Mouse (Mus musculus) cortical plate, adult 2 months (tissue): ENCODE data around the gene BC049762. TPM values are rescaled to one million over a fixed set of nuclear protein-coding genes. Genes with fewer than 3 reads are reported as not detected.

Source experiments
- H3K27ac ChIP-seq: fragments of 200-500 bp; 2 replicates; pipeline ENCODE4 v1.5.1; 2012; ENCODE audit warnings: low read length, control low read depth, inconsistent platforms; ENCODE audit not compliant: insufficient read depth
- H3K4me1 ChIP-seq: fragments of 200-500 bp; 2 replicates; pipeline ENCODE4 v1.6.1; 2011; ENCODE audit warnings: low read length; ENCODE audit not compliant: control insufficient read depth, insufficient read depth
- H3K4me3 ChIP-seq: fragments of 200-500 bp; 2 replicates; pipeline ENCODE4 v1.5.1; 2011; ENCODE audit warnings: mild to moderate bottlenecking, low read length, control low read depth; ENCODE audit not compliant: insufficient read depth
- CTCF ChIP-seq: fragments of 200-500 bp; IDR thresholded peaks from 2 replicates; pipeline ENCODE4 v1.5.1; 2011; ENCODE audit warnings: mild to moderate bottlenecking, control low read depth, low read length; ENCODE audit not compliant: insufficient read depth; ENCODE audit errors: extremely low read depth
- POLR2A ChIP-seq: fragments of 200-500 bp; IDR thresholded peaks from 2 replicates; pipeline ENCODE4 v1.6.1; 2011; ENCODE audit warnings: mild to moderate bottlenecking, low read length, control low read depth; ENCODE audit not compliant: insufficient read depth; ENCODE audit errors: extremely low read depth
- polyA plus RNA-seq: library from polyadenylated mRNA; depleted of rRNA; stranded (reverse); fragments of >200 nt; gene quantifications from 2 replicates; pipeline ENCODE4 v1.2.3, GENCODE M21; 2012; rRNA removed

The BC049762 gene
- polyA plus RNA-seq, 1 experiment, result not detected

- H3K4me1 ChIP-seq, result no peaks in the 10 kb centered on the region
- no peak within 1 kb of the TSS for H3K27ac ChIP-seq
- H3K4me3 ChIP-seq, result no peak within 1 kb of the TSS
- TF ChIP-seq POLR2A (no peak), CTCF (no peak)
These were observed 42.5 kb downstream of the BC049762 start, which contains the start of gene Gm12569 for GRCm38 (mm10) chr11:51220308-51220707. Gene Gm12569, plus strand, starts transcription at chr11:51220473.

DNA sequence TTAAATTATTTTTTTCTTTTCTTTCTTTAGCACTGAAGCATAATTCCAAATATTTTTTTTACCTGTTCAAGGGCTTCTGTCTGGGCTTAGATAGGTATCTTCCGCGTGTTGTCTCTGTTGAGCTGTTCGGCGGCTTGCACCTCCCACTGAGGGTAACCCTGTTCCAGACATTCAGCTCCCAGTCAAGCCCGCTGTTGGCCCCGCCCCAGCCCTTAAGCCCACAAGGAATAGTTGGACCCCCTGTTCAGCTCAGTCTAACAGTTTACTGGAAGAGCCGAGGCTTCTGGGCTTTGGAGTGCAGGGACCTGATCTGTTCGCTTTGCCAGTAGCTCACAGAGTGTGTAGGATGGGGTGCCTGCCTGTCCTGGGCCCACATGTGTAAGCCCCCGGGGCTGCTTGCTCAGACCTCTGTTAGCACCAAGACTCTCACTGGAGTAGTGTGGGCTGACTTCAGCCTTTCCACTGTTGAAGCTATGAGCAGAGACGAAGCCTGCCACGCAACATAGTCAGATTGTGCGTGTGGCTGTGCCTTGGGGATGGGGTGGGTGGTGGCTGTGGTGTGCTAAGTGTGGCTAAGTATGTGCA is 43.4 kb downstream of the BC049762 start:
- H3K4me1 ChIP-seq, result no peaks in the 10 kb centered on the region

DNA sequence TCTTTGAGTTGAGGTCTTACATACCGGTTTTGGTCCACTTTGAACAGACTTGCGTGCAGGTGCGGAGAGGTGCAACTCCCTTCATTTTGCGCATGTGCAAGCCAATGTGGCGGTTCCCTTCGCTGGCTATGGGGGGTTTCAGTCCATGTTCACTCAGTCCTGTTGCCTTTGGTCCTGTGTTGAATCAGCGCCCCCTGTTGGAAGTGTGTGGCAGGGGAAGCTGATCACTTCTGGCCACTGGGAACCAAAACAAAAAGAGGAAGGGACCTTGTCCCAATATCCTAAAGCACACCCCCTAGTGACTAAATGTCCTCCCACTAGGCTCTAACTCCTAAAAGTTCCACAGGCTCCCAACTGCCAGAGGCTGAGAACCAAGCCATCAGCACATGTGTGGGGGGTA is 48.8 kb downstream of the BC049762 start:
- no peak overlapping the region for H3K4me3 ChIP-seq
- TF ChIP-seq CTCF, result no peak
- TF ChIP-seq POLR2A, result no peak
- H3K4me1 ChIP-seq, result no peaks in the 10 kb centered on the region
- no peak overlapping the region for H3K27ac ChIP-seq

More for the DNA sequence above, 43.4 kb downstream of the BC049762 start:
- no peak for TF ChIP-seq CTCF
- TF ChIP-seq POLR2A, result no peak
- H3K27ac ChIP-seq, result no peak overlapping the region
- no peak overlapping the region for H3K4me3 ChIP-seq

- Histone ChIP-seq H3K27ac (no peak overlapping the region), H3K4me1 (no peaks in the 10 kb centered on the region), H3K4me3 (no peak overlapping the region)
- no peak for TF ChIP-seq POLR2A
- TF ChIP-seq CTCF, result no peak
These were observed 51.4 kb downstream of the BC049762 start for GRCm38 (mm10) chr11:51211426-51211825.

DNA sequence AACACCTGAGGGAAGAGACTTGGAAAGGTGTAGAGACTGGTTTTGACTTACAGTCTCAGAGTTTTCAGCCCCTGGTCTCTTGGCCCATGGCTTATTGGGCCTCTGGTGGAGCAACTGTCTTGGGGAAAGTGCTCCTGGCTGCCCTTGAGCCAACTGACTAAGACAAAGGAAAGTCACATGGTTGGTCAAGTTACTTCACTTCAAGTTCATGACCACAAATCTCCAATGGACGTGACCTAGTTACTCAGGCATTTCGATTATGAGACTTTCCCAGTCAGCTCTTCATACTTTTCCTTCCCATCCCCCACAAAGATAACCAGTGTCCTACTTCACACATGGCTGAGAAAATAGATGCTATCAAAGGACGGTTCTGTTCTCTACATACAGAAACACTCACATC is 55.1 kb downstream of the BC049762 start:
- H3K27ac ChIP-seq, result no peak overlapping the region
- no peak overlapping the region for H3K4me3 ChIP-seq
- TF ChIP-seq POLR2A (no peak), CTCF (no peak)
- H3K4me1 ChIP-seq, result no peaks in the 10 kb centered on the region

Other genes with a start within 250 kb of the BC049762 start
- gene Olfr54, start 248.8 kb downstream of the BC049762 start, polyA plus RNA-seq, result not detected in 2 replicates
- not detected in 2 replicates for gene Olfr1375, start 214.9 kb downstream of the BC049762 start, polyA plus RNA-seq
- gene Zfp354a, start 203.8 kb downstream of the BC049762 start, polyA plus RNA-seq, result 10.0 and 10.2 TPM in 2 replicates
- gene Gm12569, start 42.6 kb downstream of the BC049762 start, polyA plus RNA-seq, result not detected in 2 replicates
- 190 and 194 TPM in 2 replicates for gene Clk4, start 1.3 kb downstream of the BC049762 start, polyA plus RNA-seq
- 7.2 and 7.3 TPM in 2 replicates for gene Col23a1, start 26.9 kb upstream of the BC049762 start, polyA plus RNA-seq